Mouse (Mus musculus): ENCODE measurements around the gene Plpp7.

Plpp7 gene

GRCm38 (mm10) chr2:32070747-32071146, 24.6 kb upstream of the Plpp7 start:
- DNase-seq: no peak

DNA sequence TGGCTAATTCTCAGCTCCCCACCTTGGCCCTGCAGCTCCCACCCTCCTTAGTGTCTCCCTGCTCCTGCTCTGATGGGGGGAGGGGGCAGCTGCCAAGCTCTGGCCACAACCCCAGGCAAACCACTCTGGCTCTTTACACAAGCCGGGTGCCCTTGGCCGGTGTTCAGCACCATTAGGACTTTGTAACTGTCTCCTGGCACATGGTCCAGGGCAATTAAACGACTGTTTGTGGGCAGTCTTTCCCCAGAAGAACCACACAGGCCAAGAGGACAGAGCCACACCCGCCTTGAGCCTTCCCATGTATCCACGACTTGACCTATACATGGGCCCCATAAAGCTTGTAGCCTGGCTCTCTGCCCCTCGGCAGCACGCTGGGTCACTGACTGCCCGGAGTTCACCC, 20.9 kb upstream of the Plpp7 start:
- DNase-seq: peak; percentile 32

DNA sequence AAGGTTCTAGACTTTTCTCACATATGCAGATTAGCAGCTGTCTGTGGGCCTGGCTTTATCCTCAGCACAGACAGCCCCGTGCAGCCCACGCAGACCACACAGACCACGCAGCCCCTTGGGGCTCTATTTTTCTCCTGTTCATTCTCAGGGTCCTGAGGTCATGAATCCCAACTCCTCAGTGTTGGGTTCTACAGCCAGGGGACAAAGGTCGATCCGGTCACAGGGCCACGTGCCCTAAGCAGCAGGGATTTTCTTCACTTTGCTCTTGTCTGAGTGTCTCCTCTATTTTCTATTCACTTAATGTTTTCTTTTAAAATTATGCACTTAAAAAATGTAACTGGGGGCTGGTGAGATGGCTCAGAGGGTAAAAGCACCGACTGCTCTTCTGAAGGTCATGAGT, 20.0 kb upstream of the Plpp7 start:
- no peak for DNase-seq

DNA sequence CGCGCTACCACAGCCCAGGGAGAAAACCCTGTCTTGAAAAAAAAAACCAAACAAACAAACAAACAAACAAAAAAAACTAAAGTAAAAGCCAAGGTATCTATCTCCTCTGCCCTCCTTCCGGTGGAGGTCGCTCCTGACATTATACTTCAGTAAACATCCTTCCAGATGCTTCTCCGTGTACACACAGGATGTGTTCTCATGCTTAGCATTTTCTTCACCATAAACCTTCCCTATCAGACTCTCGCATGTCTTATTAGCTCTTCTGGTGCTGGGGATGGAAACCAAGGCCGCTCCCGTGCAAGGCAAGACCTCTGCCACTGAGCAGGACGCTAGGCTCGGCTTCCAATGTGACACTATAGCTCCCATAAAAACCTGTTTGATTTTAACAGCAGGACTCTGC, 17.6 kb upstream of the Plpp7 start:
- no peak for DNase-seq

GRCm38 (mm10) chr2:32078522-32078921, 16.8 kb upstream of the Plpp7 start:
- no peak for DNase-seq

- no peak for DNase-seq
These were observed 16.1 kb upstream of the Plpp7 start for GRCm38 (mm10) chr2:32079191-32079725.

GRCm38 (mm10) chr2:32080681-32081080, 14.6 kb upstream of the Plpp7 start:
- no peak for DNase-seq

DNA sequence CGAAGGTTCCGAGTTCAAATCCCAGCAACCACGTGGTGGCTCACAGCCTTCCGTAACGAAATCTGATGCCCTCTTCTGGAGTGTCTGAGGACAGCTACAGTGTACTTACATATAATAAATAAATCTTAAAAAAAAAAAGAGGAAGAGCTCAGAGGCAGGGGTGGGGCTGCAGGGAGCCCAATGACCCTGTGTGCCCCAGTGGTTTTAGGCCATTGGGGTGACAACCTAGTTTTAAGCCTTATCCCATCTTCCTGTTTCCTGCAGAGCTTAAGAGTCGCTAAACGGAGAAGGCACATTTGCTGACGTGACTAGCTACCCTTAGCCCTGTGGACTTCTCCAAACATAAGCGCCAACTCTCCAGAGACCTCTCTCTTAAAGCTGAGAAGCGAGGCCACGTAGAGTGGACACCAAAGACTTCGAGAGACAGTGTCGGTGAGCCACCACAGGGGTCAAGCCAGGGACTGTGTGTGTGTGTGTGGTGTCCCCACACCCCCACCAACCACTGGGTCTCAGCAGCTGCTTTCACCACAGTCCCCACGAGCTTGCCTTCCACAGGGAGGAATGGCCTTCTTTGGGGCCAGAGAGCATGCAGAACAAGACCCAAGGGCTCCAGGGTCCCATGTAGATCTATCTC, 13.9 kb upstream of the Plpp7 start:
- no peak for DNase-seq

DNA sequence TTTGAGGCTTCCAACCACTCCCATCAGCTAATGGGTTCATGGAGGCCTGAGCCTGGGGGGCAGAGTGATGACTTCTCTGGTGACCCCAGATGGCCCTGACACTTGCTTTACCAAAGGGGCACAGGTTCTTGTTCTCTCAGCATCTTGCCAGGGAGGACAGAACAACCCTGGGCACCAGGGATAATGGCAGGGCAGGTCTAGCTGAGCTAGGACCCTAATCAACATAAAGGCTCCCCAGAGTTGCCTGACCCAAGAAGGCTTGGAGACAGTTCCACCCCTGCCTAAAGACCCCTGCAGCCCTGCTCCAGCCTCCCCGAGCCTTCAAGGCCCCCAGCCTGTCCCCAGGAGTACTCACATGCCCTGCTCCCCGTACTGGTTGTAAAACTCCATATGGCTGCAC, 13.1 kb upstream of the Plpp7 start:
- DNase-seq: no peak

- DNase-seq: peak; percentile 15
These were observed 11.9 kb upstream of the Plpp7 start for GRCm38 (mm10) chr2:32083159-32084011.

- DNase-seq: peak; percentile 16
These were observed 11.0 kb upstream of the Plpp7 start, which contains the start of gene Fam78a for GRCm38 (mm10) chr2:32084111-32084871. TSS of gene Fam78a (minus strand) at chr2:32084857.

GRCm38 (mm10) chr2:32084872-32085199, 10.5 kb upstream of the Plpp7 start:
- DNase-seq: no peak

DNA sequence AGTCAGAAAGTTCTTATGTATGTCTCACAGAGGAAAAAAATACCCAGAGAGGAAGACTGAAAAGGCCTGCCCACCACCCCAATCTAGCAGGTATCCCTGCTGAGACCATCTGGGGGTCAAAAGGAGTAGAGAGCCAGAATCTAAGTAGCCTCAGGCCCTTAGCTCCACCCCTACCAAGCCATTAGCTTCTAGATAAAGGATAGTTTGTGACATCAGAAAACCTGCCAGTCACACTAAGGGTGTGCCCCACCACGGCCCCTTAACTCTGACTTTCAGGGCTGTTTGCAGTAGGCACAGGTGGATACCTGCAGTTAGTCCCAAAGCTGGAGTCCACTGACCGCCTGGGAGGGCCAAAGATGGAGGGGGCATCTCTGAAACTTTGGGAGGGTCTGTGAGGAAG, 10.1 kb upstream of the Plpp7 start:
- DNase-seq: no peak

DNA sequence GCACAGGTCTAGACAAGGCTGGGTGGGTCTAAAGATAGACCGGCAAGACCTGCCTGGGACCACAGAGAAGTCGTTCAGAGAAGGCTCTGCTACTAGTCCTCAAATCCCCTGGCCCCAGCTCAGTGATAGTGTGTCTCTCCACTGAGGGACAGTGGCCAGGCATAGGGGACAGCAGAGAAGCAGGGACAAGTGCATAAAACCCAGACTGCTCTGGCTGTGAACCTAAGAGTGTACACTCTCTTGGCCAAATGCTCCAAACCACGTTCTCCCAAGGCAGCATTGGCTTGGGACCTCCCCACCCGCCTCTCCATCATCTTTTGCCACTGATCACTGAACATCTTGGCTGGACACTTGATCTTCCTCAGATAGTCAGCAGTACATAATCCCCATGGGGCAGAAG, 7.7 kb upstream of the Plpp7 start:
- DNase-seq: no peak

DNA sequence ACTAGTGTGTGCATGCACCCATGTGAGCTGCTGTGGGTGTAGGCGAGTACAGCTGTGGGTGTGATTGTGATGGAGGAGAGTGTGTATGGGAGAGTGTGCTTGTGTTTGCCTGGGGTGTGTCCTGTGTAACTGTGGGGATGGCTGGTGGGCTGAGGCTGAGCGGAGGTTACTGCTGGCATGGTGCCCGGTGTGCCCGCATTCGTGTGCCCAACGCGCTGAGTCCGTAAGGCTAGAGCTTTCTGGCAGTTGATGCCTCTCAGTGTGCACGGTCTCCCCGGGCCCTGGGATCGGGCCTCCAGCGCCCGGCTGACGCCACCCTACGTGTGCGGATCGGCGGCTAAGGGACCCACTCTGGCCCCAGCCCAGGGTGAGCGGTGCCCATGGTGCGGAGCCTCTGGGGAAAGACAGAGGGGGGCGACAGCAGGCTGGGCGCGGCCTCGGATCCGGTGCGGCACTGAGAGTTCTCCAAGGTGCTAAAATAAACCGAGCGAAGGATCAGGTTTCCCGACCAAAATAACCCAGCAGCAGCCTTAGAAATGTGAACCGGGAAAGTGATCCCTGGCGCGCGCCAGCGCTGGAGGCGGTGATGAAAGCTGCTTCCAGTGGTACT, 6.9 kb upstream of the Plpp7 start:
- DNase-seq: peak; percentile 55

DNA sequence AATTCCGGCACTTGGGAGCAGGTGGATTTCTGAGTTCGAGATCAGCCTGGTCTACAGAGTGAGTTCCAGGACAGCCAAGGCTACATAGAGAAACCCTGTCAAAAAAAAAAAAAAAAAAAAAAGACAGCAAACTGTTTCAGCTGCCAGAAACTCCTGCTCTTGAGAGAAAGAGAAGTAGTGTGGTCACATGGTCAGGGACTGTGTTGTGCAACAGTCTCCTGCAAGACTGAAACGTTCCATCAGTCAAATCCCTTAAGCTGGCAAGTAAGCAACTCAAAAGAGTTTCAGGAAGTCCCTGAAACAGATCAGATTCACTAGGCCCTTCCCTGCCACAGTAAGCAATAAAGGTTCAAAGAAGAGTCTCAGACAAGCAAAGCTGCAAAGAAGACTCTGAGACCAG, 5.7 kb upstream of the Plpp7 start:
- DNase-seq: no peak

DNA sequence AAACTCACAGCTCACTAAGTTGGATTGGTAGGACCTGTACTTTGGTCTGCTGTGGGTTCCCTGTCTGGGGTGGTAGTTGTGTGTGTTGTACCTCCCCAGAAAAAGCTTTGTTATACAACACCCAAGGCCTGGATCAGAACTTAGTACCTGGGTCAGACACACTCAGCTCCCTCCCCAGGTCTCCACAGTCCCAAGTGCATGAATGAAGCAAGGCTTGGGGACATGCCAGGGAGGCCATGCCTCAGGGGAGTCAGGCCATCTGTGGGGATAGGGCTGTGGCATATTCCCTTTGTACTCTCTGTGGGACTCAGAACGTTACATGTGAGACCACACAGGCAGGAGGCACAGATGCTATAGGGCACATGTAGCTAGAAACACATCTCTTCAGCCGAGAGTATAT, 5.2 kb upstream of the Plpp7 start:
- no peak for DNase-seq

DNA sequence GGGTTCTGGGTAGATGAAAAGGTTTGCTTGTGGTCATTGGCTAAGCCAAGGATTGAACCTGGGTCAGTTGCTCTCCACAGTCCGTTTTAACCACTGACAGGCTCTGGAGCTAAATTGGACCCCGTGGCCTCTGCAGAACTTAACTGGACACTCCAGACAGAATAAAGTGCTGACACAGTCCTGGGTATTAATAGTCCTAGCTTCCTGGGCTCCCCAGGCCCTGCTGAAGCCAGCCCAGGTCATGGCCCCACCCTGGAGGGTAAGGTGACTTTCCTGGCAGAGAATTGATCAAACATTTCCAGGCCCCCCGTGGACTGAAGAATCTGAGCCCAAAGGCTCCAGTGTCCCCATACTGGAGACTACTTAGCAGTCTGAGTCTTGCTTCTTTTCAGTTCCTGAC, 3.4 kb upstream of the Plpp7 start:
- DNase-seq: no peak

- DNase-seq: no peak
These were observed 1.2 kb upstream of the Plpp7 start for GRCm38 (mm10) chr2:32094001-32094707.

DNA sequence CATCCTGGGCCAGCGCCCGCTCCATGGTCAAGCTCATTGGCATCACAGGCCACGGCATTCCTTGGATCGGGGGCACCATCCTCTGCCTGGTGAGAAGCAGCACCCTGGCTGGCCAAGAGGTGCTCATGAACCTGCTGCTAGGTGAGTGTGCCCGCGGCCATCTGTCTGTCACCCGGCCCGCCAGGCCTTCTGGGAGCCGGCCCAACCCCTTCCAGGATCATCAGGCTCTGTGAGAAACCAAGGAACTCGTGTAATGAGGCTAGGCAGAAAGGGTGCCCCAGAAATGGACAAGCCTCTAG, 743 bp downstream of the Plpp7 start:
- DNase-seq: no peak

DNA sequence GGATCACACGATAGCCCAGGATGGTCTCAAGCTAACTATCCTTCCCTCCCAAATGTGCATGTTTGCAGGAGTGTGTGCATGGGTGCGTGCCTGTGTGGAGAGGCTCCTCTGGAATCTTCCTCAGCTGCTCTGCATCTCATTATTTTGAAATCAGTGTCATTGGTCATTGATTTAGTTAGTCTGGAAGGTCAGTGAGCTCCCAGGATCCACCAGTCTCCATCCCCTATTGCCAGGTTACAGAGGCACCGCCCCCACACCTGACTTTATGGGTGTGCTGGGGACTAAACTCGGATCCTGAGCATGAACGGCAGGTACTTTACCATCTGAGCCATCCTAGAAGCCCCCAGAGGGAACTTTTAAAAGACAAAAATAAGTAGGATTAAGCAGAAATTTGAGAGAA, 7.6 kb downstream of the Plpp7 start:
- DNase-seq: no peak

DNA sequence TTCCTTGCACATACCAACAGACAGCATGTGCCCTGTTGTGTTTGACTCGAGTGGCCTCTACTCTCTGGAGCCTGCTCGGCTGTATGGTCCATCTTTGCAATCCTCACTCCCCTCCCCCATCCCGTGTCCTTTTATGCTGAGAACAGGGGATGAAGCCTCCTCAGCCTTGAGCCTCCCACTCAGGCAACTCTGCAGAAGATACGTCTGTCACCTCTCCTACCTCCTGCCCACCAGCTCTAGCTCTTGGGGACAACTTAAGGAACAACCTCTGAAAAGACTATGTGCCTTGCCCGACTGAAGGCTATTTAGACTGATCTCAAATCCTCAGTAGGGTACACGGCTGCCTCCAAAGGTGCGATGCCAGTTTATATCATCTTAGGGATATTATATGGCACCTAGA, 8.2 kb downstream of the Plpp7 start:
- no peak for DNase-seq

GRCm38 (mm10) chr2:32104122-32104521, 8.8 kb downstream of the Plpp7 start:
- DNase-seq: no peak
